Mouse (Mus musculus) testis, adult 2 months (tissue): ENCODE measurements at regions not wholly inside any gene's neighbourhood (a gene's known extent, or its start where the extent isn't known, plus 50 kb on each side); places are given as distances from the start of the nearest gene placed in this dataset.

Experiments
- CTCF ChIP-seq: fragments of 200-500 bp; IDR thresholded peaks from 2 replicates; pipeline ENCODE4 v1.5.1; 2012; ENCODE audit warnings: low read depth, mild to moderate bottlenecking, inconsistent platforms, low read length, moderate library complexity; ENCODE audit not compliant: control insufficient read depth, insufficient read depth, insufficient replicate concordance
- POLR2A ChIP-seq: fragments of 200-500 bp; IDR thresholded peaks from 2 replicates; pipeline ENCODE4 v1.6.1; 2012; ENCODE audit warnings: low read depth, mild to moderate bottlenecking, inconsistent platforms, low read length, moderate library complexity; ENCODE audit not compliant: control insufficient read depth

- no peak for TF ChIP-seq CTCF
- no peak for TF ChIP-seq POLR2A
These were observed 215.6 kb upstream of the Habp2 start for GRCm38 (mm10) chr19:56071340-56071739.
